Mouse (Mus musculus): ENCODE data around the gene Unc79.

The Unc79 gene

DNA sequence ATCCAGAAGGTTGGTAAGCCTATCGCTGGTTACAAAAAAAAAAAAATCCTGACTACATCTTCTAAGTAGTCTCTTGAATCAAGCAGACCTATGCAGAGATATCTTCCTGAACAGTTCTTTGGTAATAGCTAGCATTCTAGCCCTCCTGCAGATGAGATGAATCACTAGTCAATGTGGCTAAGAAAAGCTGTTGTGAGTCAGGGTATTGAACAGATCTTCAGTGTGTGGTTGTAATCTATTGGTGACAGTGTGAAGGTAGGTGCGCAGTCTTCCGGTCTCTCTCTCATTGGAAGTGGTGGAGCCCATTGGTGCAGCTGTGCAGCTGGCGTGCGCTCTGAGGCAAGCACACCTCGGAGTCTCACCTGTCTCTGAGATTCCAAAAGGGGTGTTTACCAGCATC is 180.3 kb downstream of the Unc79 start:
- peak in 1 of 2 experiments; percentile 39 for DNase-seq (ENCODE audit: low spot score in 2 of 2)

DNA sequence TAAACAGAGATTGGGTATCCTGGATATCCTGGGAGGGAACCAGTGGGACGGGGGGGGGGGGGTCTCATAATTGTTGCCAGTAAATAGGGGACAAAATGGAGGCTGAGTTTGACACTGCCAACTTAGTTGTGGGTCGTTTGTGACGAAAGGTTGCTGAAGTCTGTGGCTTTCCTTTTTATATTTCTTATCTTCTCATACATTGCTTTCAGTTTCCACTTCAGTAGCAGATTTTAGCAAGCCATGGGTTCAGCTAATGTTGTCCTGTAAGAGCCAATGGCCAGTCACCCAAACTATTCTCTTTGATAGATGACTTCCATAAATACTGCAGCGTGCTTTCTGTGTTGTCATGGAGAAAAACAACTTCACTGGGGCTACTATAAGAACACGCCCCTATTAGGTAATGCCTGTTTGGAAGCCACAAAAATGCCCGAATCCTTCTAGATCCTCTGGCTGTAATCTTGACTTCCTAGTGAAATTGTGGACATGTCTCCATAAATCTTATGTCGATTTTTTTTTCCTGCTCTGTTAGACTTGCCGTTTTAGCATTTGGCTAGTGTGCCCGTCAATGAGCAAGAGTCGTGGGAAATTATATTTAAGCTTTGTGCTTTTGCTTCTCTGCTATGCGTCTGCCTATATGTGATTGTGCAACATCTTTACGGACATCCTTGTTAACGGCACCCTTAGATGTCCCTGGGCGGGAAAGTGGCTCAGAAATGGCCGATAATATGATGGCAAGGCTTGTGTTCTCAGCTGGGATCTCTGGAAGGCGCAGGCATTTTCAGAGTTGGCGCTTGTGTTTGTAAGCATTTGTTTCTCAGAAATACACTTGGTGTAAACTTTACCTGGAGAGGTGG is 181.0 kb downstream of the Unc79 start:
- no peak for DNase-seq (ENCODE audit: low spot score in 2 of 2)

DNA sequence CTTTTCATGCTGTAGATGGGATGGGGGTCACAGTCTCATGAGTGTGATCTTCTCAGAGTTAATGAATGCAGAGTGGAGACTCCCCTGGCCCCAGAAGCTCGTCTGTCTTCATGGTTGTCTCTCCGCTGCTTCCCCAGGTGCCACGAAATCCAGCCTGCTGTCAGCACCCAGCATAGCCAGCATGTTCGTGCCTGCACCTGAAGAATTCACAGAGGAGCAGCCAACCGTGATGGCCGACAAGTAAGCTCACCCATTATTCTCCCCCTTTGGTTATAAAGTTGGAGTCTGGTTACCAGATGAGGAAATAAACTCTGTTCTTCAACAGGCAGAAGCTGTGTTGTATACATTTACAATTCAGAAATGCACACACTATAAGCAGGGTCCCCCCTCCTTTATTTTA is 182.8 kb downstream of the Unc79 start:
- DNase-seq (ENCODE audit: low spot score in 2 of 2), result no peak

DNA sequence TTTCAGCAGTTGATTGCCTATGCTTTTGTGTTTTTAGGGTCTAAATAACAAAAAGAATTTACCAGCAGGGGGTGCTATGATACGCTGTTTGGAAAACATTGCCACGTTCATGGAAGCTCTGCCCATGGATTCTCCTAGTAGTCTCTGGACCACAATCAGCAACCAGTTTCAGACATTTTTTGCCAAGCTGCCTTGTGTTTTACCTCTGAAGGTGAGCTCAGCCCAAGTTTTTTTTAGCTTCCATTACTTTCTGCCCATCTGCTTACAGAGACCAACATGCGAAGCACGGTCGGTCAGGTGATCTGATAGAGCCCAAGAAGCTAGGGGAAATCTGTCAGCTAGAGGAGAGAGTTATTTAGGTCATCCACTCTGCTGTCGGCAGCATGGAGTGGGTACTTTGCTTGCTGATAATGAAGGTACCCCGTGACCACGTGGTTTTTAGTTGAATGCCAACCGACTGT is 193.9 kb downstream of the Unc79 start:
- peak in 1 of 2 experiments; percentile 64 for DNase-seq (ENCODE audit: low spot score in 2 of 2)

DNA sequence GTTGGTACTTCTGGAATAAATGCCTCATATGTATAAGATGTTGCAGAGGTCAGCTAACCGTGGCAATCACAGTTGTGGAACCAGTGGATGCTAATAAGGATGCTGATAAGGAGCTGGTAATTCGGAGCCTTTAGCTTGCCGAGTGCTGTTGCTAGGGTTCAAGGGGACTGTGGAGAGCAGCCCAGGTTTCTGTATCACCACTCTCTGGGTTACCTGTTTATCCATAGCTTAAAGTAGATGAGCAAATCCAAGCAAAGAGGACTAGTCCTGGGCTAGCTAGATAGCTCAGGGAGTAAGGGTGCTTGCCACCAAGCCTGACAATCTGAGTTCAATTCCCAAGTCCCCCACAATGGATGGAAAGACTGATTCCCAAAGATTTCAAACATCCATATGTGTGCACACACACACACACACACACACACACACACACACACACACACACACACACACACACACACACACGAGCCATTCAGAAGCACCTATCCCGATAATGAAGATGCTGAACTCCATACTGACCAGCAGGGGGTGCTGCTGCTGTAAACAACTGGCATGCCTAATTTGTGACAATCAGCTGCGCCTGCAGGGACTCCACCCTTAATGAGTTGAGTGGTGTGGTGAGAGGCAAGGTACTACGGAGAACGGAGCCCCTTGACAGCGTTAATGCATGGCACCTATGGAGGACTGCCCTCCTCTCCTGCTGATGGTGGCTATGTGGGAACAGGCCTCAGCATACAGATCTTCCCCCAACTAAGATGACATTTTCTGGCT is 195.3 kb downstream of the Unc79 start:
- peak in 1 of 2 experiments; percentile 56 for DNase-seq (ENCODE audit: low spot score in 2 of 2)

DNA sequence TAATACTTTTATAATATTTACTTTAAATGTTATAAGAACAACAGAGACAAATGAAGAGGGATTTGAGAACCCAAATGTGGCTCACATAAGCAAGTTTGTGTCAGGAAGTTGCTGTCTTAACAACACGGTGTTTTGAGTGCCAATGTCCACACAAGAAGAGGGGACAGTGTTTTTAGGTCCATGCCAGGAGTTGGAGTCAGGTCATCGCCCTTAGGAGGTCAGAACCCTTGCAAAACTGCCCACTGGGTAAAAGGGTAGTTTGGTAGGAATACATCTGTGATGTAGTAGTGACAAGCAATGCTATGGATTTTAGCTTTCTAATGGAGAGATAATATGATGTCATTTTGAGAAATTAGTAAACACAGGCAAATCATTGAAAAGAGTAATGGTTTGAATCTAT is 201.6 kb downstream of the Unc79 start:
- no peak for DNase-seq (ENCODE audit: low spot score in 2 of 2)

DNA sequence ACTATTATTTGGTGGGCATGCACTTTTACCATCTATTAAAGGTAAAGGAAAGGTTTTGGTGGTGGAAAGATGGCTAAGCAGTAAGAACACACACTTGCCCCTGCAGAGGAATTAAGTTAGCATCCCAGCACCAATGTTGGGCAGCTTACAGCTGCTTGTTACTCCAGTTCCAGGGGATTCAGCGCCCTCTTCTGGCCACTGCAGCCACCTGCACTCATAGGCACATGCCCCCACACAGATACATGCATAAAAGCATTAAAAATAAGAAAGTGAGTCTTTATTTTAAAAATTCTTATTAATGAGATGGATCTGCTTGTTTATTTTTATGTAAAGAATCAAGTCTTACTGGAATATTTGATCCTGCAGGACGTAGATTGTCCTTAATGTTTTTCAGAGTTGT is 206.3 kb downstream of the Unc79 start:
- DNase-seq (ENCODE audit: low spot score in 2 of 2), result no peak

DNA sequence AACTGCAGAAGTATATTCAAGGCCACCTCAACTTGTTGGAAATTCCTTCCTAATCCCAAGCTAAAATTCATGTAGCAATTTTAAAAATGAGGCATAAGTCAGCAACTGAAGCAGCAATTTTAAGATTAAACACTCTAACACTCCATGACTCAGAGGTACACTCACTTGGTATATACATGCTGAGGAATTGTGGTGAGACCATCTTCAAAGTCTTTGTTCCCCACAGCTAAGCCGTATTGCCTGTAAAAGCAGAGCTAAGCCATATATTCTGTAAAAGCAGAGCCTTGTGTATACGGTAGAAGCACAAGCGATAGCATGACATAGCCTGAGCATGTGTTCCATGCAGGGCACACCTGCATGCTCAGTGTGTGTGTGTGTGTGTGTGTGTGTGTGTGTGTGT is 206.7 kb downstream of the Unc79 start:
- no peak for DNase-seq (ENCODE audit: low spot score in 2 of 2)

DNA sequence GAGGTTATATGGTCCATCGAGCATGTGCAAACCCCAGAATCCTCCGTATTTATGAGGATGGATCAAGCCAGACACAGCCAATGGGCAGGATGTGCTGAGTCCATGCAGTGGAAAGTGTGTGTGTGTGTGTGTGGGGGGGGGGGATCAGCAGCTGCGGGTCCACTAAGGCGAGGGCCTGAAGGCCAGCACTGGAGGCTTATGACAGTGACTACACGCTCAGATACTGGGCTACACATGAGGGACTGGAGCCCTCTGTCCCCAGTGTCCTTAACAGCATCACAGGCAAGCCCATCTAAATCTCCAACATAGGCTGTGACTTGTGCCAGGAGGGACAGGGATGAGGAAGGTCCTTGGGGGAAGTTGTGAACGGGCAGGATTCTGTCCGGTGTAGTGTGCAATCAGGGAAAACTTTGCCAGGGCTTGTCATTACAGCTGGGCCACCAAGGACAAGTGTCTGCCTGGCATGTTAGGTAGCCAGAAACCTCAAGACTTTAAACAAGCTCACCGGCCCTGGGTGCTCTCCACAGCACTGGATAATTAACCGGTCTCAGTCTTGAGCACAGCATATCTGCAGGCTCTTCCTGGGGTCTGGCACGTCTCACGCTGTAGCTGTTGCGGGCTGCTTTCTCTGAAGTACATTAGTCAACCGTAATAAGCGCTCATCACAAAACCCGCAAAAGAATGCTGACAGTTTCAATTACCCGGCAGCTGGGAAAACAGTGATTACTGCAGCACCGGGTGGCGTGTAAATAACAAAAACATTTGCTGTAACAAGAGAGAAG is 208.7 kb downstream of the Unc79 start:
- no peak for DNase-seq (ENCODE audit: low spot score in 2 of 2)

DNA sequence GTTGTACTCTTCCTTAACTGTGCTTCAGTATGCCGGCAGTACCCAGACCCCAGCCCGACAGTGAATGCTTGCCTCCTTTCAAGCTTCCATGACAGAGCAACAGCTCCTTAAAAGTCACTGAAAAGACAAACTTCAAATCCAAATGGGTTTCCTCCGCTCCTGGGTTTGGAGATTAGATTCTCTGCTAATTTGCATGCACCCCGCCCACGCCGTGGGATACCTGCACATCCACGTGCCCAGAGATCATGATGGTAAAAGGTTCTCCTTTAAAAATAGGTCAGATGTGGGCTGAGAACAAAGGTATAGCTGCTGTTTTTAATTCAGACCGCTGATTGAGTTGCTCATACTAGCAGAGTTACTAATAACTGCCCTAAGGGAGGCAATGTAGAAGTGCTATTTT is 210.4 kb downstream of the Unc79 start:
- peak; percentile 20 to 73 for DNase-seq (ENCODE audit: low spot score in 2 of 2)

DNA sequence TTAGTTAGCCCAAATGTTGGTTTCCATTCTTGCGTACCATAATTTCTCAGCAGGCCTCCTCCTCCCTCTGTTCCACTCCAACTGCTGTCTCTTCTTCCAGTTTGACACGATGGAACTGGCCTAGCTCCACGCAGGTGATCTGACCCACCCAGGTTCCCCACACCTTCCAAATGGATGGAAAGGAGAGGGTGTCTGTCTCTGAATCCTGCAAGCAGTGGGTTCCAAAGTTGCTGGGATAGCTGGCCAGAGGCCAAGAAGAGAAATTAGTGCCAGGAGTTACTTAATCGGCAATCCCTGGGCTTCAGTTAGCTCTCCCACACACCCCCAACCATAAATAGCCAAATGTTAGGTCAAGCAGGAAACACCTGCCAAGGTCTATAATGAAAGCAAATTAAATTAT is 212.1 kb downstream of the Unc79 start:
- no peak for DNase-seq (ENCODE audit: low spot score in 2 of 2)

DNA sequence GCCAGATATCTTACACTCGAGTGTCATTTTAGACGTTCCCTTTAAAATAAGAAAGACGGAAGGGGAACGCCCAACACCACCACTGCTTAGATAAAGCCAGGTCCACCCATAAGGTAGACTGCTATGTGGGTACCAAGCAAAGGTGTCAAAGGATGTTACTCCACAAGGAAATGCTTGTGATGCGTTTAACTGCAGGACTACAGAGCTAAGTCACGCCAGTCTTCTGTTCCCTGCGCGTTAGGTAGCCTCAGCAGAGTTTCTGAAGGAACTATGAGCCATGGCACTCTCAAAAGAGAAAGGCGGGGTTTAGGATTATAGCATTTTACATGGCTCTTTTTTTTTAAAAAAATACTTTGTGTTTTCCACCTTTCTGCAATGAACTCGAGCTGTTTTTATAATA is 214.9 kb downstream of the Unc79 start:
- no peak for DNase-seq (ENCODE audit: low spot score in 2 of 2)

DNA sequence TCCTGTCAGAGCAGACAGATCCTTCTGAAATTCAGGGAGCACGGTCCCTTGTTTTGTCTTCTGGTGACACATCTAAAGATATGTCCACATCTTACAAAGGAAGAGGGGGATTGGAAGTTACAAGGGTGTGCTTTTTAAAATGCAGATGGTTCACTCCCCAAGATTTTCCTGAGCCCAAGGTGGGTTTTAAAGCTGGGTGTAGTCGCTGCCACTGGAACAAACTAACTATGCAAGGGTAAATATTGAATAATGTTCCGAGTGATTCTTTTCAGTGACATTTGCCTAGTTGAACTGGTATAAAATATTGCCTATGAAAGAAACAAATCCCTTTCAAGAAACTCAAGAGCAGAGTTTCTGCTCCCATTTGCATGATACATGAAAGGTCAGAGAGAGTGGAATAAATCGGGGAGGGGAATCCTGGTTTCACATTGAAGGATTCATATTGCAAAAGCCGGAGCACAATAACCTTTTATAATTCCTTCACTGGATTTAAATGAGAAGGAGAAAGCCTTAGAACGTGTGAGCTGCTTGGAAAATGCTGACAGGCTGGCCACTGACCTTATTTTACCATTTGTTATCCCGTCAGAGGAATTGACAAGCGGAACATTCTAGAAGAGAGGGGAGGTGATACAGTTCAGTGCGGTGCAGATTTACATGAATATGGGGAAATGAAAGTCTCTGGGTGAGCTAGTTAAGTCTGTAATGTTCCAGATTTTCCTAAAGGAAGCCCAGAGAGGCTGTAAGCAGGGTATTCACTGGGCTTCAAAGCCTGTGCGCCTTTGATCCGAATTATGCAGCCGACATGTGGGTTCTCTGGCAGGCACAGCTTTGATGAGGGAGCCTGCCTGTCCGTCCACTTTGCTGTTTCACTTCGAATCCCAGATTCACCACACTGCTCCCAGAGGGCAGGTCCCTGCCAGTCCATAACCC is 215.7 kb downstream of the Unc79 start:
- DNase-seq (ENCODE audit: low spot score in 2 of 2), result no peak

DNA sequence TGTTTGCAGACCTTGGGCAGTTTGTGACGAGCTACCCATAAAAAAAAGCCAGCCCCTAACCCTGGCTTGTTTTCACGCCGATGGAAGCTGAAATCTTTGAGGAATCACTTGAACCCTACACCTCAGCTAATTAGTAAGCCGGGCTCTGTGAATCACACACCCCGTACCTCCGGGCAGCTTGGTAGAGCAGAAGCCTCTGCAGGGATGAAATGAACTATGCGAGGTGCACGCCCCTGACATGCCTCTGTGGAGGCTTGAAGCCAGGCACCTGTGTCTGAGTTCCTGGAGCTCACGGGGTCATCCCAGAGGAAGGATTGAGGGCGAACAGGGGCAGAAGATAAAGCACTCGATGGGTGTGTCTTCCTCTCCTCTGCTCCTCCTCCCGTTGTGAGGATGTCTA is 220.2 kb downstream of the Unc79 start:
- DNase-seq (ENCODE audit: low spot score in 2 of 2), result no peak

DNA sequence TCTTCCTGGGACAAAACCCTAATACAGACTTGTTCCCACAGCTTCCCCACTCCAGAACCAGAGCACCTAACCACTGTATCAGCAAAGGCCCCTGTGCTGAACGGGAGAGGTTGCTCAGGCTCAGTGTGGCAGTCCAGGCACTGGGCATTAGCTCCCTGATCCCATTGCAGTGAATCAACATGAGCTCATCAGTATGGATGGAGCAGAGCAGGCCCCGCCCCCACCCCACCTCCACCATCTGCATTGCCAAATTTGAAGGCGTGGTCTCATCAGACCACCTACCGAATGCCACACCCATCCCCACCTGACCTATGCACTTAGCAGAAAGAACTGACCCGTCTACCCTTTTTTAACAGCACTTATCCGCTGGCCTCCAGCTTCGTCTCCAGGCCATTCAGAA is 234.4 kb downstream of the Unc79 start:
- no peak for DNase-seq (ENCODE audit: low spot score in 2 of 2)

DNA sequence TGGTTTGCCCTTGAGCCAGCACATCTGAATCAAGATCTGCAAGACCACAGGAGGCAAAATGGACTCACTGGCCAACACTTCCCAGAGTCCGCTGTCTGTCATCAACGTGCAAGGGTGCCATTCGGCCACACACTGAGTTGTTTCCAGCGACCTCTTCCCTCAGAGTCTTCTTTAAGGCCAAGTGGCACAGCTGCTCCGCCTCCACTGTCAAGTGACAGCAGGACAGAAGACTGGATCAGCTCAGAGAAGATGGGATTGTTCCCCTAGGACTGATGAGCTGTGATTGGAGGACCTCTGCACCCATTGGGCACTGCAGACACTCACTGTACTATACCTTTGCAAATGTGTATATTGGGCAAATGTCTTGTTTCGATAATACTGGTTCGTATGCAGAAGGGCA is 238.4 kb downstream of the Unc79 start:
- DNase-seq (ENCODE audit: low spot score in 2 of 2), result no peak

DNA sequence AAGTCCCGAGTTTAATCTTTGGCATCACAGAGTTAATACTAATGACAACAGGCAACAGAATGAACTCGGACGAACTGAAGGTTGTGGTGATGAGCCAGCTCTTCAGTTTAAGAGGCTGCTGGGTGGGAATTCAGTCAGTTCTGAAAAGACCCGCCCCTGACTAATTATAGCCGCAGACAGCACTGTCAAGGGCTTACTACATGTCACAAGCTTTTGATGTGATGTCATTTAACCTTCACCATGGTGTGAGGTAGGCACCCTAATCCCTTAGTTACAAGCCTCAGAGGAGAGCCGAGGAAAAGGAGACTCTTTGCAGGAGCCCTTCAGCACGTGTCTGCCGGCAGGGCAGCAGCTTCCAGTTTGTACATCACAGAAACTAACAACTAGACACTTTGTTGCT is 239.6 kb downstream of the Unc79 start:
- DNase-seq (ENCODE audit: low spot score in 2 of 2), result no peak

DNA sequence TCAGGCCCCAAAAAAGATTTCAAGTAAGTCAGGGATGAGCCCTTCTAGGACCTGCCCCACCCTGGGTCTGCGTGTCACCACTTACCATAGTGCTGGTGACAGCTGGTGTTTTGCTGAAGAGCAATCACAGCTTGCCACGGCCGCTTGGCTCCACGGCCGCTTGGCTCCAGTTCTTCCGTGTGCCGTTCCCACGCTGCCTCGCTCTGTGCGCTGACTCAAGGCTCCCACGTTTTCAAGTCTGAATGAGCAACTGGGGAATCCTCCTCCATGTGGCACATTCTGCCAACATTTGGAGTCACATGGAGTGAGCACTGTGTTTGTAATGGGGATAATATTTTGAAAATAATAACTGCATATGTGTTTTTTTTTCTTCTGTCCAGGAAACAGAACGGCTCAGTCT is 241.1 kb downstream of the Unc79 start:
- peak; percentile 38 to 78 for DNase-seq (ENCODE audit: low spot score in 2 of 2)

DNA sequence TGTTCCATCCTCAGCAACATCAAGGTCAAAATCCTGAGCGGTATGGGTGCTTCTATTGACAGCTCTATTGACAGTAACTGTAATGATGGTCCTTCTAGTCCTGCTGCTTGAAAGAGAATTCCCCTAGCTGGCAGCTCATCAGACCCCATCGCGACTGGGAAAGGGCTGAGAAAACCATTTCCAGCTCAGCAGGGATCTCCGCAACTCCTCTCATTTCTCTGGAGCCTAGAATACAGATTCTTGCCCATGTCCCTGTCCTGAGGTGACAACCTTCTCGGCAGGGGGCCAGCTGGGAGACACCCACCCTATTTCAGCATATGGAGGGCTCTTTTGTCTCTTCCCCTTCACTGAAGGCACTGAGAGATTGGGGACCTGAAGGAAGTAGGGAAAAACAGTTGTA is 244.3 kb downstream of the Unc79 start:
- no peak for DNase-seq (ENCODE audit: low spot score in 2 of 2)

DNA sequence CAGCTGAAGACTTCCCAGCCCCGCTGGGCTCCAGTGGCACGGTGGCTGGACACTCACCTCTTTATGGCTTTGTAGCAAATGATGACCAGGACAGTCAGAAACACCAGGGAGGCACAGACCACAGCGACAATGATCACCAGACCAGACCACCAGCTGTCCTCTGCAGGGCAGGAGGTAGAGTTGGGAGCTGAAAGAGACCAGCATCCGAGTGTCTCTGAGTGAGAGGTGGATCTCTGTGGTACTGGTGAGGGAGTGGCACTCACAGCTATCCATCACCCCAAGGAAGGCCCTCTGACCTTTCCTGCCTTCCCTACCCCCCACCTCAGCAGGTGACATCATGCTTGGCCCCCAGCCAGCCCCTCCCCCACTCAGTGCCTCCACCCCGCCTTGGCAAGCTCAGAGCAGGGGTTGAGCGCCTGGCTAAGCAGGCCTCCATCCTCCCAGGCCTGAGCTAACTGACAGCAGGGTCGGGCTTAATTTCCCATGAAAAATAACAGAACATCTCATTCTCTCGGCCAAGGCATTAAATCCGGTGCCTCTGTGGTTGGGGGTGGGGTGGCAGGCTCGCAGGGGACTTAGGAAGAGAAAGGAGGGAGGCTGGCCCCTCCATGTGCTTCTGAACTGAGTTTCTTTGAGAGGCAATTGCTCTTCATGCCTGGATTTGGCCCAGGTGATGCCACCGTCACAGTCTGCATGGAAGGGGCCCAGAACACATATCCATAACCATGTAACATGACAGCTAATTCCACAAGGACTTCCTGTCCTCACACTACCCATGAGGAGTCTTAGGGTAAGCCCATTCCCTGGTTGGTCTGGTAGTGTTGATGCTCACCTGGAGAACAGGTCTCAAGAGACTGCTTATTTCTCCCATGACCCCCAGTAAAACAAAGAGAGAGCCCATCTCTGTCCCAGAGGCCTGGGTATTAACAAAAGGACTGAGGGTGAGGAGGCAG is 254.2 kb downstream of the Unc79 start:
- no peak for DNase-seq (ENCODE audit: low spot score in 2 of 2)

Measured in left cerebral cortex, adult 9 months (tissue).